Mouse (Mus musculus) lung, embryonic 15.5 days (tissue): ENCODE data around the gene Gm6614. TPM values are rescaled to one million over a fixed set of nuclear protein-coding genes. Genes with fewer than 3 reads are reported as not detected.
"Not testable (repeated sequence)": the region's sequence is repeated elsewhere in the genome, so short reads cannot be mapped to it uniquely, and the experiment has no call there.

Experiments
- ATAC-seq: fragments of 200-750 bp; cut with Nextera tagmentation; 2 replicates; pipeline ENCODE4 v1.8.0; 2017; ENCODE audit warnings: moderate number of reproducible peaks, borderline replicate concordance; ENCODE audit not compliant: low FRiP score, low TSS enrichment; ENCODE audit errors: extremely low read depth
- H3K27ac ChIP-seq: fragments of 300-500 bp; sonication (generic); 2 replicates; pipeline ENCODE4 v1.5.1; 2015; ENCODE audit warnings: moderate library complexity, mild to moderate bottlenecking, inconsistent platforms
- H3K27me3 ChIP-seq: fragments of 300-500 bp; sonication (generic); 2 replicates; pipeline ENCODE4 v1.6.1; 2015; ENCODE audit warnings: inconsistent platforms
- H3K36me3 ChIP-seq: fragments of 300-500 bp; sonication (generic); 2 replicates; pipeline ENCODE4 v1.6.1; 2015; ENCODE audit warnings: inconsistent platforms
- H3K4me1 ChIP-seq: fragments of 300-500 bp; sonication (generic); 2 replicates; pipeline ENCODE4 v1.6.1; 2015; ENCODE audit warnings: inconsistent platforms
- H3K4me2 ChIP-seq: fragments of 300-500 bp; sonication (generic); 2 replicates; pipeline ENCODE4 v1.6.1; 2015; ENCODE audit warnings: inconsistent platforms, mild to moderate bottlenecking, moderate library complexity
- H3K4me3 ChIP-seq: fragments of 300-500 bp; sonication (generic); 2 replicates; pipeline ENCODE4 v1.5.1; 2015; ENCODE audit warnings: mild to moderate bottlenecking, inconsistent platforms
- H3K9ac ChIP-seq: fragments of 300-500 bp; sonication (generic); 2 replicates; pipeline ENCODE4 v1.6.1; 2015; ENCODE audit warnings: inconsistent platforms
- H3K9me3 ChIP-seq: fragments of 300-500 bp; sonication (generic); 2 replicates; pipeline ENCODE4 v1.6.1; 2016; ENCODE audit warnings: inconsistent platforms
- WGBS: fragments of 180-500 bp; shearing (Covaris S2); methylation state at CpG from one replicate; pipeline ENCODE4 v1.1.7; 2015; 5-methylcytosine and 5-hydroxymethylcytosine counted together
- polyA plus RNA-seq: library from polyadenylated mRNA; unstranded; fragments of >200 nt; fragmentation: Nextera tagmentation; extraction: Ambion mirVana; gene quantifications from 2 replicates; pipeline ENCODE4 v1.2.1, GENCODE M21; 2015

Gene Gm6614
- polyA plus RNA-seq = not detected in 2 replicates

DNA sequence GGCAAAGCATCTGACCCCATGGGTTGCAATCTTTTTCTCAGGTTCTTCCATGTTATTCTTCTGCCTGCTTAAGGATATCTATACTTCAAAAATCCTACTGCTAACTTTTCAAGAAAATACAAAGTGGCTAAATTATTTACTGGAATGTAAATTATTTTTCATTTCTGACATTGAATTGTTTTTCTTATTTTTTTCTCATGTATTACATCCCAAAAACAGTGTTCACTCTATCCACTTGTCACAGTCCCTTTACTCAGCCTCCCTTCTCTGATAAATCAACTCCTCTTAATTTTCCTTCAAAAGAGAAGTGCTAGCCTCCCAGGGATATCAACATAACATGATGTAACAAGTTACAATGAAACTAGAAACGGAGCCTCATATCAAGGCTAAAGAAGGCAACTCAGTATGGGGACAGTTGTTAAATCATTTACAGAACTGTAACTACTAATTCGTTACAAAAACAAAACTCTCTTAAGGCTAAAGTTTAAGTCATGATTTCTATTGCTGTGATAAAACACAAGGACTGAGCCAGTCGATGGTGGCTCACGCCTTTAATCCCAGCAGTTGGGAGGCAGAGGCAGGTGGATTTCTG is at the start of gene Gm6614:
Gene Gm6614 (minus strand): TSS at position 51 of the 592 bp plus-strand sequence.
- H3K36me3 ChIP-seq = no peaks in the 10 kb centered on the region
- H3K27me3 ChIP-seq = no peaks in the 10 kb centered on the region
- H3K9me3 ChIP-seq = no peaks in the 10 kb centered on the region
- H3K4me3 ChIP-seq = no peak within 1 kb of the TSS
- no peak within 1 kb of the TSS for H3K27ac ChIP-seq
- H3K9ac ChIP-seq = no peak within 1 kb of the TSS
- H3K4me2 ChIP-seq = no peak within 1 kb of the TSS
- no peaks in the 10 kb centered on the region for H3K4me1 ChIP-seq
- 82% methylated on average over 4 of the region's 4 CpGs for WGBS
- no peak for ATAC-seq

DNA sequence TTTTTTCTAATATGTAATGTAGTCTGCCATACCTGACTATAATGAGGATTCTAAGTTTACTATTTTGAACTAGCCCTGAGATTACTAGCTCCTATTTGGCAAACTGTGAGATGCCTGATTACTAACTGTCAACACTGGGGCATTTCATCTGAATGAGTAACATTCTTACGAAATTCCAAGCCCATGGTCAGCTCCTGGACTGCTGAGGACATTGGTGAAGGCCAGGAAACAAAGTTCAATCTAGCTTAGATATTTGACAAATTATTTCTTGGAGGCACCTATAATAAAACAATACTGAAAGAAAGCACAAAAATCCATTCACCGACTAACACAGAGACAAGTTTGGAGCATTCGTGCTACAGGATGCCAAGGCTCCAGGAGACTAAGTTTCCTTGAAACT is 47.1 kb upstream of the Gm6614 start:
- not testable (repeated sequence) for H3K9me3 ChIP-seq, H3K4me2 ChIP-seq, H3K36me3 ChIP-seq, H3K27me3 ChIP-seq, ATAC-seq, H3K27ac ChIP-seq, H3K4me3 ChIP-seq, H3K4me1 ChIP-seq, H3K9ac ChIP-seq
- 80% methylated on average over 3 of the region's 3 CpGs for WGBS

GRCm38 (mm10) chr6:142047689-142048088 is 36.5 kb upstream of the Gm6614 start:
- Histone ChIP-seq H3K27ac (no peak overlapping the region), H3K36me3 (no peaks in the 10 kb centered on the region), H3K4me1 (no peaks in the 10 kb centered on the region), H3K9ac (no peak overlapping the region), H3K27me3 (no peaks in the 10 kb centered on the region), H3K4me3 (no peak overlapping the region), H3K4me2 (no peak overlapping the region), H3K9me3 (no peaks in the 10 kb centered on the region)
- no peak for ATAC-seq
- WGBS = 92% methylated on average over 1 of the region's 1 CpGs

DNA sequence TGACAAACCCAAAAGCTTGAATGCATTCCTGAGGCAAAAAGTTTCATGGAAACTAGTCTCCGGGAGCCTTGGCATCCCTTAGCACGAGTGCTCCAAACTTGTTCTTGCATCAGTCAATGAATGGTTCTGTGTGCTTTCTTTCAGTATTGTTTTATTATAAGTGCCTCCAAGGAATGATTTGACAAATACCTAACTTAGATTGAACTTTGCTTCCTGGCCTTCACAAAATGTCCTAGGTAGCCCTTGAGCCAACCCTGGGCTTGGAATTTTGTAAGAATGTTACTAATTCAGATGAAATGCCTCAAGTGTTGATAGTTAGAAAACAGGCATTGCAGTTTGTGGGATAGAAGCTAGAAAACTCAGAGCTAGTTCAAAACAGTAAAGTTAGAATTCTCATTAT is 34.5 kb upstream of the Gm6614 start:
- WGBS = 83% methylated on average over 2 of the region's 2 CpGs

GRCm38 (mm10) chr6:142041896-142042295 is 30.7 kb upstream of the Gm6614 start:
- WGBS = 89% methylated on average over 3 of the region's 3 CpGs
- Histone ChIP-seq H3K9ac (no peak overlapping the region), H3K4me3 (no peak overlapping the region), H3K27ac (no peak overlapping the region), H3K4me1 (no peaks in the 10 kb centered on the region), H3K36me3 (no peaks in the 10 kb centered on the region), H3K9me3 (no peaks in the 10 kb centered on the region), H3K4me2 (no peak overlapping the region), H3K27me3 (no peaks in the 10 kb centered on the region)
- no peak for ATAC-seq

More for the DNA sequence above, 34.5 kb upstream of the Gm6614 start:
- Histone ChIP-seq H3K27me3 (no peaks in the 10 kb centered on the region), H3K4me3 (no peak overlapping the region), H3K4me1 (no peaks in the 10 kb centered on the region), H3K4me2 (no peak overlapping the region), H3K9me3 (no peaks in the 10 kb centered on the region), H3K9ac (no peak overlapping the region), H3K27ac (no peak overlapping the region), H3K36me3 (no peaks in the 10 kb centered on the region)
- no peak for ATAC-seq

GRCm38 (mm10) chr6:142040306-142041175 is 29.3 kb upstream of the Gm6614 start:
- Histone ChIP-seq H3K27ac (no peak overlapping the region), H3K9ac (no peak overlapping the region), H3K4me1 (no peaks in the 10 kb centered on the region), H3K27me3 (no peaks in the 10 kb centered on the region), H3K9me3 (no peaks in the 10 kb centered on the region), H3K4me3 (no peak overlapping the region), H3K36me3 (no peaks in the 10 kb centered on the region), H3K4me2 (no peak overlapping the region)
- peak; percentile 65; the same call in 1 of the 2 replicates for ATAC-seq
- WGBS = 42% methylated on average over 16 of the region's 16 CpGs

- no peak for ATAC-seq
- no peaks in the 10 kb centered on the region for H3K9me3 ChIP-seq
- H3K9ac ChIP-seq = no peak overlapping the region
- H3K36me3 ChIP-seq = no peaks in the 10 kb centered on the region
- H3K4me1 ChIP-seq = no peaks in the 10 kb centered on the region
- no peak overlapping the region for H3K27ac ChIP-seq
- H3K4me2 ChIP-seq = no peak overlapping the region
- H3K27me3 ChIP-seq = no peaks in the 10 kb centered on the region
- H3K4me3 ChIP-seq = no peak overlapping the region
- 41% methylated on average over 2 of the region's 2 CpGs for WGBS
Measured at GRCm38 (mm10) chr6:142035771-142036170, 24.6 kb upstream of the Gm6614 start.

GRCm38 (mm10) chr6:142021671-142022070 is 10.5 kb upstream of the Gm6614 start:
- Histone ChIP-seq H3K36me3 (no peaks in the 10 kb centered on the region), H3K27me3 (no peaks in the 10 kb centered on the region), H3K27ac (no peak overlapping the region), H3K9me3 (no peaks in the 10 kb centered on the region), H3K4me1 (no peaks in the 10 kb centered on the region), H3K4me2 (no peak overlapping the region), H3K9ac (no peak overlapping the region), H3K4me3 (no peak overlapping the region)
- 44% methylated on average over 3 of the region's 3 CpGs for WGBS
- ATAC-seq = no peak

DNA sequence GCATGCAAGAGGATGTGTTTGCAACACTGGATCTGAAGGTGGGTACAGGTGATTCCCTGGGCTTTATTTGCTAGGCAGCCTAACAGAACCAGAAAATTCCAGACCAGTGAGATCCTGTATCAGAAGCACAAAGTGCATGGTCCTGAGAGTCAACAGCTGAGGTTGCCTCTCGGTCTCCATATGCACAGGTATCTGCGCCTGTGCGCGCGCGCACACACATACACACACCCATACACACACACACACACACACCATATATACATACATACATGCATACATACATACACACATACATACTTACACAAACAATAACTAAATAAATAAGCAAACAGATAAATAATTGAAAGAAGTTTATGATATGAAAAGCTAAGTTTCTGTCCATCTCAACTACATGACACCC is 24.4 kb downstream of the Gm6614 start:
- 96% methylated on average over 6 of the region's 6 CpGs for WGBS
- Histone ChIP-seq H3K36me3 (no peaks in the 10 kb centered on the region), H3K27me3 (no peaks in the 10 kb centered on the region), H3K27ac (no peak overlapping the region), H3K4me2 (no peak overlapping the region), H3K9ac (no peak overlapping the region), H3K9me3 (no peaks in the 10 kb centered on the region), H3K4me3 (no peak overlapping the region), H3K4me1 (no peaks in the 10 kb centered on the region)
- ATAC-seq = no peak

- no peak for ATAC-seq
- Histone ChIP-seq H3K4me1 (no peaks in the 10 kb centered on the region), H3K27ac (no peak overlapping the region), H3K27me3 (no peaks in the 10 kb centered on the region), H3K36me3 (no peaks in the 10 kb centered on the region), H3K4me2 (no peak overlapping the region), H3K9ac (no peak overlapping the region), H3K4me3 (no peak overlapping the region), H3K9me3 (no peaks in the 10 kb centered on the region)
- WGBS = 48% methylated on average over 3 of the region's 3 CpGs
Measured at GRCm38 (mm10) chr6:141984644-141985043, 26.6 kb downstream of the Gm6614 start.

DNA sequence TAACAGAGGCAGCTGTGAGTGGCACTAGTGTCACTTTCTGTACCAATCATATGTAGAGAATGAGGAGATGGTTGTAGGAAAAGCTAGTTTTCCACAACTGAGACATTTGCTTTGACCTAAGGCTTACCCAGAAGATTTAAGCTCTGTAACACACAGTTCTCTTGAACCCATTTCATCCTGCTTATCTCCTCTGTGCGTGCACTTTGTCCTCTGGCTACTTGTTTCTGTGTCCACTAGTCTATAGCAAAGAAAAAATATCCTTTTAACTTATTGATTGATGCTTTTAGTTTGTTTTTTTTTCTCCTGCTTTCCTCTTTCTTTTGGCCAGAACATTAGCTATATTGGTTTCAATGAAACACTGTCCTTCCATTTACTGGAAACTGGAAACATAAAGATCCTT is 48.8 kb downstream of the Gm6614 start:
- H3K9ac ChIP-seq = no peak overlapping the region
- no peaks in the 10 kb centered on the region for H3K27me3 ChIP-seq
- no peaks in the 10 kb centered on the region for H3K4me1 ChIP-seq
- H3K27ac ChIP-seq = no peak overlapping the region
- no peak overlapping the region for H3K4me2 ChIP-seq
- no peak for ATAC-seq
- H3K9me3 ChIP-seq = no peaks in the 10 kb centered on the region
- H3K36me3 ChIP-seq = no peaks in the 10 kb centered on the region
- 79% methylated on average over 1 of the region's 1 CpGs for WGBS
- H3K4me3 ChIP-seq = no peak overlapping the region

DNA sequence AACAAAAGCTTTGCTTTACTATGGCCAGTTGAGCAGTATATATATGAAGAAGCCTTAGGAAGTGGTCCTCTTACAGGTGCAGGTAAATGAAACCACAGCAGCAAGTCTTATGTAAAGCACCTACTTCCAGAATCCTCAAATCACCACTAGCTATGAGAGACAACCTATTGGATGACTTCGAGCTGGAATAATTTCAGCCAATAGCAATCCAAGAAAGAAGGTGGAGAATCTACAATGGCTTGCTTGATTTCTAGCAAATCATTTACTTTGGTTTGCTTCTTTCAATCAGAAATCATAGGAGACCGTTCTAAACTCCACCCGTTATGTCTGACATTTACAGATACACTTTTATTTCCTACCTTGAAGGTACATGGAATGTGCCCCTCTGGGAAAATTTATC is 49.4 kb downstream of the Gm6614 start:
- Histone ChIP-seq H3K4me3 (no peak overlapping the region), H3K9ac (no peak overlapping the region), H3K27me3 (no peaks in the 10 kb centered on the region), H3K4me1 (no peaks in the 10 kb centered on the region), H3K27ac (no peak overlapping the region), H3K9me3 (no peaks in the 10 kb centered on the region), H3K4me2 (no peak overlapping the region), H3K36me3 (no peaks in the 10 kb centered on the region)
- no peak for ATAC-seq
- 87% methylated on average over 3 of the region's 3 CpGs for WGBS
